Mouse (Mus musculus): ENCODE measurements around the gene Olfr766-ps1.
"Not testable (repeated sequence)": the region's sequence is repeated elsewhere in the genome, so short reads cannot be mapped to it uniquely, and the experiment has no call there.

The Olfr766-ps1 gene

GRCm38 (mm10) chr10:129068877-129069276 lies at the start of gene Olfr766-ps1:
TSS of gene Olfr766-ps1 (minus strand) at chr10:129068977.
- no peak for DNase-seq (ENCODE audit: low spot score)

- DNase-seq (ENCODE audit: low spot score) = no peak
Observed at GRCm38 (mm10) chr10:129117761-129118160, 49.0 kb upstream of the Olfr766-ps1 start, which contains the start of gene Olfr769. TSS of gene Olfr769 (minus strand) at chr10:129117861.

GRCm38 (mm10) chr10:129115146-129115545 lies 46.4 kb upstream of the Olfr766-ps1 start:
- DNase-seq (ENCODE audit: low spot score) = no peak

GRCm38 (mm10) chr10:129101231-129101630 lies 32.5 kb upstream of the Olfr766-ps1 start:
- no peak for DNase-seq (ENCODE audit: low spot score)

GRCm38 (mm10) chr10:129099275-129099674 lies 30.5 kb upstream of the Olfr766-ps1 start, which contains the start of gene Olfr768:
TSS of gene Olfr768 (minus strand) at chr10:129099375.
- DNase-seq (ENCODE audit: low spot score) = no peak

GRCm38 (mm10) chr10:129082810-129083209 lies 14.0 kb upstream of the Olfr766-ps1 start, which contains the start of gene Olfr767:
TSS of gene Olfr767 (minus strand) at chr10:129082910.
- DNase-seq (ENCODE audit: low spot score) = not testable (repeated sequence)

GRCm38 (mm10) chr10:129049898-129050297 lies 18.9 kb downstream of the Olfr766-ps1 start, which contains the start of gene Olfr765:
TSS of gene Olfr765 (minus strand) at chr10:129049998.
- DNase-seq (ENCODE audit: low spot score) = not testable (repeated sequence)

- no peak for DNase-seq (ENCODE audit: low spot score)
Observed at GRCm38 (mm10) chr10:129039796-129040195, 29.0 kb downstream of the Olfr766-ps1 start, which contains the start of gene Olfr764-ps1. TSS of gene Olfr764-ps1 (minus strand) at chr10:129039896.

- DNase-seq (ENCODE audit: low spot score) = no peak
Observed at GRCm38 (mm10) chr10:129028343-129028742, 40.4 kb downstream of the Olfr766-ps1 start.

- no peak for DNase-seq (ENCODE audit: low spot score)
Observed at GRCm38 (mm10) chr10:129026018-129026662, 42.6 kb downstream of the Olfr766-ps1 start.

- DNase-seq (ENCODE audit: low spot score) = no peak
Observed at GRCm38 (mm10) chr10:129023319-129023718, 45.5 kb downstream of the Olfr766-ps1 start.

GRCm38 (mm10) chr10:129014477-129014876 lies 54.3 kb downstream of the Olfr766-ps1 start:
- DNase-seq (ENCODE audit: low spot score) = no peak
